Mouse (Mus musculus) c-Kit-negative CD71-positive TER-119-positive erythroid progenitor cells, embryonic 14.5 days (primary cell): ENCODE measurements around the gene Spo11.
A peak's percentile ranks its signal among the peaks of the same experiment; 100 is the strongest.

Source experiments
- DNase-seq: peaks from one replicate; pipeline ENCODE4 v3.0.0-alpha.2; 2013; ENCODE audit warnings: low read depth, low spot score

Gene Spo11

DNA sequence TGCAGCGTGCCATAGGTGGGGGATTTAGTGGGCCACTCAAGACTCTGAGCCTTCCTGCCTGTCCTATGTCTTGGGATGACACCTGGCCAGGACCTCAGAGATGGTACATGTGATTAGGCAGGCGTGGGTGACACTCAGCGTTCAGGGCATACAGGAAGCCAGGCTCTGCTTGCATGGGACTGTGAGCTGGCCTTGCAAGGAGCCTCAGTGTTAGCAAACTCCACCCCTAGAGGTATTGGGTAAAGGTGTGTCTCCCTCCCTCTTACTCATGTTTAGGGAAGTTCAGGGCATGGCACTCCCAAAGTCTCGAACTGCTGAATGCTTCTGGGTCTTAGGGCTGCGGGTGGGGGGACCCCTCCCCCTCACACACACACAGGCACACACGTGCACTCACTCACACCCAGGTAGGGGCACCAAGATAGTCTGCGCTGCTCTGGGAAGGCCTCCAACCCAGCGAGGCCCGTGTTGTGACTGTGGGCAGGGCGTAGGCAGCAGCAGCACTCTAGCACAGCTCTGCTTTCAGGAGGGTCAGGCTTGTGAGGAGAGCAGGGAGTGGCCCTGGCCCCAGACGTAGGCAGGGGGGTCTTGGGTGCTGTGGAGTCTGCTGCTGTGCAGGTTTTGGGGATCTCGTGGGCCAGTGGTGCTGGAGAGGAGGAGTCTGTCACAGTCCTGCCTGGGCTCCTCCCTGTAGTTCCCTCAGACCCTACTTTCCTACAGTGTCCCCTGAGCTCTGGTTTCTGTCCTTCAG, 53.3 kb downstream of the Spo11 start:
- DNase-seq: no peak

DNA sequence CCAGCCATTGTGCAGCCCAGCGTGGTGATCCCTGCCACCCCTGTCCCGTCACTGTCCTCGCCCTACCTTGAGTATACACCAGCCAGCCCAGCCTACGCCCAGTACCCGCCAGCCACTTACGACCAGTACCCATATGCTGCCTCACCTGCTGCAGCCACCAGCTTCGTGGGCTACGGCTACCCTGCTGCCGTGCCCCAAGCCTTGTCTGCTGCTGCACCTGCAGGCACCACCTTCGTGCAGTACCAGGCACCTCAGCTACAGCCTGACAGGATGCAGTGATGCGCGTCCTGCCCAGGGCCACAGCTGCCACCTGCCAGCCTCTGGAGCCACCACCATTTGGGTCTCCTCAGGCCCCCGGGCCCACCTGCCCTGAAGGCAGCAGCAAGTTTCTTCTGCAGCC, 56.0 kb downstream of the Spo11 start:
- no peak for DNase-seq

DNA sequence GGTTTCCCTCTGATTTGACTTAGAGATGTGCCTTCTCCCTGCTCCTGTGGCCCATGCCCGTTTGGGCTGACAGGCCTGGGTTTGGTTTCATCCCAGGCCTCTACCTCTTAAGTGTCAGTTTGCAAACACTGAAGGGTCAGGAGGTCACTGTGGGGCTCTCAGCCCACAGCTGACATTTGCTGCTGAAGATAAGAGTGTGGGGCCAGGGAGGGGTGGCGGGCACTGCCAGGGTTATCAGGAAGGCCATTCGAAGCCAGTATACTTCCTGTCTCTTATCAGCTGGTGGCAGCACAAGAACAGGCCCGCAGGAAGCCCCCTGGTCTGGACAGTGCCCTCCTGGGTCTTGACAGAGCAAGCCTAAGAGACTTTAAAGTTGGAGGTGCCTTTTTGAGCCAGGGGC, 57.5 kb downstream of the Spo11 start:
- DNase-seq: peak; percentile 79

DNA sequence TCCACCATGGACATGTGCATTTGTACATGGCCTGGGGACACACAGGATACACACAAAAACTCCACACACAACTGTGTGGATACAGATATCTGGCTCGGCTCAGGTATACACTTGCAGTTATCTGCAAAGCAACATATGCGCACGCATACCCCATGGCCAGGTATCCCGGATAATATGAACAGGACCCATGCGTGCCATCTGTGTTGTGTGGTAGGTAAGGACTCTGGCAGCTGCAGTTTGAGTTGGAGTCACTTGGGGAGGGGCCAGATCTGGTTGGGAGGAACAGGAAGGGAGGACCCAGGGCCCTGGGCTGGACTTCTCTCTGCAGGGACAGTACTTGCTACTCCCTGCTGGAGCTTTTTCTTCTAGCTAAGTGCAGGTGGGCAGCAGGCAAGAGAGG, 58.2 kb downstream of the Spo11 start:
- no peak for DNase-seq

DNA sequence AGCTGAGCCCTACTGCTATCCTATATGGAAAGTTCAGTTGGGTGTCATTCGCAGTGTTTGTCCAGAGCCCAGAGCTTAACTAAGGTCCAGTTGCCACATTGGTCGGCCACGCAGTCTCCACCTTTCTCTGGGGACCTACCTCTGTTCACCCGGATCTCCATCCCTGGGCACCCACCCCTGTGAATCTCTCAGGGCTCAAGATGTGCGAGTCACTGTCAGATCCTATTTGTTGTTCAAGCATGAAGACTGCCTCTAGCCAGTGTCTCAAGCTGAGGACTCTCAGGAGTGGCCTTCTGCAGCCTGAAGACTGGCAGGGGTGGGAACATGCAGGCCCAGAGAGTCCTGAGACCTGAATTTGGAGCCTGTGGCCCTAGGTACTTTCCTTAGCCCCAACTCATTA, 58.6 kb downstream of the Spo11 start:
- DNase-seq: no peak

DNA sequence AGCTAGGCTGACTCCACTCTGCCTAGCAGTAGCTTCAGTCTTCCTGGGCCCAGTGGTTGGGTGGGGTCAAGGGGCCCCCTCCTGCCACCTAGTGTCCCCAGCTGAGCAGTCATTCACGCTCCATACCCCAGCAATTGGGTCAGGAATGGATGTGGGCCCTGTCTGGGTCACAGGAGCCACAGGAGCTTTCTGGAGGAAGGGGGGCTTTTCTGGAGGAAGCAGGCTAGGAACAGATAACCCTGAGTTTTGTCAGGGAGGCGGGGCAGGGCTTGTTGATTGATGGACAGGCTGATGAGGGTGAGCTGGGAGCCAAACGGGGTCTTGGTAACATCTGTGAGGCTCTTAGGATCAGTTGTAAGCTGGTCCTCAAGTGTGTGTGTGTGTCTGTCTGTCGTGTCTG, 59.1 kb downstream of the Spo11 start:
- DNase-seq: no peak

DNA sequence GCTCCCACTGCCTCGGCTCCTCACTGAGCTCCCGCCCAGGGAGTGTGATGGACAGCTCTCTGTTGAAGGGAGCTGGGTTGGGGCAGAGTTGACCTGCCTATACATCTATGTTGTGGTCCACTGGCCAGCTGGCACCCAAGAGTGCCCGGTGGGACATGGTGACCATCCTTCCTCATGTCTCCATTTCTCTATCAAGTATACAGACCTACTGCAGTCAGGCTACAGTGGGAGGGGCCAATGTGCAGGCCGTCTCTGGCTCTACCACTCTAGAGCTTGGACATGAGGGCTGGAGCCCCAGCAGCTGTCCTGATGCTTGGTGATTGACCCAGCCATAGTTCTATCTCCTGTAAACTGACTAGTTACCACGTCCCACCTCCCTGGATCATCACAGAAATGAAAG, 59.8 kb downstream of the Spo11 start:
- DNase-seq: no peak

DNA sequence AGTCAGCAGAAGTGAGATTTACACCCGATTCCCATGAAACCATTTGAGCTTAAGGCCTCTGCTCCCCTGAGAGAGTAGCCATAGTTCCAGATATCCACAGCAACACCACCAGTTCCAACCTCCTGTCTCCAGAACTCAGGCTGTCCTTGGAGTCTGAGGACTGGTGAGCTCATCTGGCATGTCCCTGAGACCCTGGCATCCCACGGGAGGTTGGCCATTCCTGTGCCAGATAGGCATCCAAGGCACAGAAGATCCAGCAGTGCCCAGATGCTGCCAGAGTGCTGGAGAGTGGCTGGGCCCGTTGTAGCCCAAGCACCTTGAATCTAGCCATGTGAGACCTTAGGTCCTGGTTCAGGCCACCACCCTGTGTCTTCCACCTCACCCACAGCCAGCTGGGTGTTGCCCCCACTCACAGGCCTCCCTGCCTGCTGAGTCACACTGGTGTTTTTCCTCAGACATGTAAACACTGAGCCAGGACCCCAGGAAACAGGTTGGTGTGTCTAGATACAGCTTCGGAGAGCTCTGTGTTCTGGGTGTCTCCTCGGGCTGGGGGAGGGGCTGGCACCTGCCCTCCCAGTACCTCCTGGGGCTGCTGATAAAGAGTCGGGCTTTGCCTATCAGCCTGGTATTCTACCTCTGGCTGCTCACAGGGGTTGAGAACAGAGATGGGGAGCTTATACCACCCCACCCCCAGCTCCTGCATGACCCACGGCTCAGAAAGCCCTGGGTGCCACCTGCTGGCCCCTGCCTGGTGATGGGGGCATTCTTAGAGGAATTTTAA, 60.5 kb downstream of the Spo11 start:
- DNase-seq: peak; percentile 92

DNA sequence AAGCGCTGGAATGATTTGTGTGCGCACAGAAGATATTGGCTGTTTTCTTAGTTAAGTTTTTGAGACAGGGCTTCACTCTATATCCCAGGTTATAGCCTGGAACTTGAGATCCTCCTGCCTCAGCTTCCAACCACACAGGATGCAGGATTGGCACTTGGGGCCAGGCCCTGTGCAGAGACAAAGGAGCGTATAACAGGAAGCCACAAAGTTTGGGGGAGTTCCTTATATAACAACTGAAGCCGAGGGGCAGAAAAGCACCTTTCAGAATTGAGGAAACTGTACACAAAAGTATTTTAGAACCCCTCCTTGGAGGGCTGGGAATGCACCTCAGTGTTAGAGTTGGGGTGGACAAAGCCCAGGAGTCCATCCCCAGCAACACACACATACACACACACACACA, 61.5 kb downstream of the Spo11 start:
- DNase-seq: no peak

DNA sequence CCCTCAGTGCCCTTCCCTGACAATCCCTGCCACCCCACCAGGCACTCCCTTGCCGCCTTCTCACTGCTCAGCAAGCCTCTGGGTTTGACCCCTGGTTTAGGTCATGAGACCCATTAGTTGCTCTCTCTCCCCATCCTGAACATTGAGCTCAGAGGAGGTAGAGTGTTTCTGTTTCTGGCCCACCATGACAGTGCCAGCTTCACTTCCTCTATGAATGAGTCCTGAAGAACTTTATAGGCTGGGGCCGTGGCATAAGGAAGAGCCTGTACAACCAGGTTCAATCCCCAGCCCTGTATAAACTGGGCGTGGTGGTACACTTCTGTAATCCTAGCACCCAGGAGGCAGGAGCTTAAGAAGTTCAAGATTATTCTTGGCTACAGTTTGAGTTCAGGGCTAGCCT, 63.3 kb downstream of the Spo11 start:
- no peak for DNase-seq

DNA sequence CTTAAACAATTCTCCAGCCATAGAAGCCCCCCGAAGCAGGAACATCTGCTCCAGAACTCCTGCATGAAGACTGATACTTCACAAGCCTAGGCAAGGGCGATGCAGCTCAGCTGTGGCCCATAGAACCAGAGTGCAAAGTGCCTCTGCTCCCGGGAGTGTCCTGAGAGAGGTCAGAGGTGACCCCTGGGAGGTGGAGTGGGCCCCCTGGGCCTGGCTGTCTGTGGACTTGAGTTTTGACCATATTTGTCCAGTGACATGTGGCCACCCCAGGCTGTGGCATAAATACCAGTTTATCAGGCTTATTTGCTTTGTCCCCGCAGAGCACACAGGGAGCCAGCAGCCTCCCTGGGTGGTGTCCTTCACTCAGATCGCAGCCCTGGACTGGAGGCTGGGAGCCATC, 63.7 kb downstream of the Spo11 start:
- no peak for DNase-seq

DNA sequence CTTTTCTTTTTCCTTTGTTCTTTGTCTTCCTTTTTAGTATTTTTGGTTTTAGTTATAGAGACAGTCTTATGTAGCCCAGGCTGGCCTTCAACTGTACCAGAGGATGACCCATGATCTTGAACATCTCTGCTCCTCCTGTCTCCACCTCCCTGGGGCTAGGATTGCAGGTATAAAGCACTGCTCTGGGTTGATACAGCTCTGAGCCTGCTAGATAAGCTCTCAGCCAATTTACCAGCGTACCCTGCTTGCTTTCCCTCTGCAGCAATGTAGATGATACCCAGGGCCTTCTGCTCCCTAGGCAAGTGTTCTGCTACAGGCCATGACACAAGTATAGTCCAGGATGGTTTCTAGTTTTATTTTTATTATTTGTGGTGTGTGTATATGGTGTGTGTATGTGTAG, 64.4 kb downstream of the Spo11 start:
- DNase-seq: no peak

DNA sequence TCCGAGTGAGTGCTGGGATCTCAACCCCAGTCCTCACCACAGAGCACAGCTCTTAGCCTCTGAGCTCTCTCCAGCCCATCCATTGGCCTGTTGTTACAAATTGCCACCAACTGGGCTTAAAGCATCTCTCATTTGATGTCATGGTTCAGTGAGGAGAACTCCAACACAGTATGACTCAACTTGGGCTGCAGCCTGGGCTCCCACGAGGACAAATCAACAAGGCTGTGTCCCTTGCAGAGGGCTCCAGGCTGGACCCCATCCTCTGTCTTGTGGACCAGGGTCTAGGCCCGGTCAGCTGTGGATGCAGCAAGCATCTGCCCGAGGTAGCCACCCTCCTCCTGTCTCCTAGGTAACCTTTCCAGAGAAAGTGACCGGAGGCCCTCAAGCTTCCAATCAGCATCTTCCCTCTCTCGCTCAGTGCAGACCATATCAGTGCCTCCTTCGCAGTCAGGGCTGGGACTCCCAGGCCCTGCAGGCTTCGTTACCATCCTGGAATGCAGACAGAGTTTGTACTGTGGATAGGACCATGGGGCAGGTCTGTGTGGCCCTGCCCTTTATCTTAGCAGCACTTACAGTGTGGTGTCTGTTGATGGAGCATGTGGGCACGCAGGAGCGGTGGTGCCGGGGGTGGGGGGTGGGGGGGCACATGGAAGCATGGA, 65.1 kb downstream of the Spo11 start:
- DNase-seq: no peak
